Mouse (Mus musculus) layer of hippocampus, adult 11-12 months (tissue): ENCODE measurements around the gene Vwa1.
"Not testable (repeated sequence)": the region's sequence is repeated elsewhere in the genome, so short reads cannot be mapped to it uniquely, and the experiment has no call there.

ENCODE experiments used
- DNase-seq: peaks from one replicate; pipeline ENCODE4 v3.0.0; 2022; ENCODE audit warnings: low spot score

Vwa1 gene

DNA sequence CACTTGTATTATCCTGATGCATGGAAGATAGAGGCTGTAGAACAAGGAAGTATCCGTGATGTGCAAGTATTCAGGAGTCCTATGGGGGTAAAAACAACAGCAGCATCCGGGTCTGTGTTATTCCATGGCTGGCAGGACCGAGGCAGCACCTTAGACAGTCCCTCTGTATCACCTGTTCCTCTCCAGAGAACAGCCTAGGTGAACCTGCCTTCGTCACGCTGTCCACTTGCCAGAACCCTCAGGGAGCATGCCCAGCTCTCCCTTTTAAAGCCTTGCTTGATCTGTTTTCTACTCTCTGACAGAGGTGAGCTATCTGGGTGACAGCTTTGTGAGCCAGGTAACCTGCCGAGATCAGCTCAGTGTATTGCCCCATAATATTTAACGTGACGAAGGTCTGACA is 30.0 kb downstream of the Vwa1 start:
- no peak for DNase-seq

DNA sequence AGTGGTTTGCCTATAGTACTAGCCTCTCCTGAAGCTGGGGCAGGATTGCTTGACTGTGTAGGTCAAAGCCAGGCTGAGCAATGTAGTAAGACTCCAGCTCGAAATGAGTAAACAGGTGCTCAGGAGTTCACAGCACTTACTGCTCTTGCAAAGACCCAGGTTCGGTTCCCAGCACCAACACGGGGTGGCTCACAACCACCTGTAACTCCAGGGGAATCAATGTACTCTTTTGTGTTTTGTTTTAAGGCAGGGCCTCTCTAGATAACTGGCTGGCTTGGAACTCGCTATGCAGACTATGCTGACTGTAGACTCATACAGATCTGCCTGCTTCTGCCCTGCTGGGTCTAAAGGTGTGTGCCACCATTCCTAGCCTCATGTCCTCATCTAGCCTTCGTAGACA is 31.8 kb downstream of the Vwa1 start:
- no peak for DNase-seq

DNA sequence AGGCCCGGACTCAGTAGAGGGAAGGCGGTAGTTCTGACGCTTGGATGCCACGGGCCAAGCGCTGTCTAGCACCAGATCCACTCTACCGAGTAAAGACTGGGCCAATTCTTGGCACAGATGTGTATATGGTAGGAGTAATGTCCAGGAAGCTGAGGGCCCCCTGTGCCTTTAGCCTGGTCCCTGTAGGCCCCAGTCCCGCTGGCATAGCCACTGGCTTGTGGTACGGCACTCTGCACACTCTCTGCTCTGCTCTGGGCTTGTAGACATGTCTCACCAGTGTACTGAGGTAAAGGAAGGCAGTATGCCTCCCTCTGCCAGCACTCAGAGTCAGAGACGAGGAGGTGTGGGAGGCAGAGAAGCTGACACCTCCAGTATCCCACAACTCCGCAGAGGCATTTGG is 33.8 kb downstream of the Vwa1 start:
- DNase-seq = not testable (repeated sequence)

DNA sequence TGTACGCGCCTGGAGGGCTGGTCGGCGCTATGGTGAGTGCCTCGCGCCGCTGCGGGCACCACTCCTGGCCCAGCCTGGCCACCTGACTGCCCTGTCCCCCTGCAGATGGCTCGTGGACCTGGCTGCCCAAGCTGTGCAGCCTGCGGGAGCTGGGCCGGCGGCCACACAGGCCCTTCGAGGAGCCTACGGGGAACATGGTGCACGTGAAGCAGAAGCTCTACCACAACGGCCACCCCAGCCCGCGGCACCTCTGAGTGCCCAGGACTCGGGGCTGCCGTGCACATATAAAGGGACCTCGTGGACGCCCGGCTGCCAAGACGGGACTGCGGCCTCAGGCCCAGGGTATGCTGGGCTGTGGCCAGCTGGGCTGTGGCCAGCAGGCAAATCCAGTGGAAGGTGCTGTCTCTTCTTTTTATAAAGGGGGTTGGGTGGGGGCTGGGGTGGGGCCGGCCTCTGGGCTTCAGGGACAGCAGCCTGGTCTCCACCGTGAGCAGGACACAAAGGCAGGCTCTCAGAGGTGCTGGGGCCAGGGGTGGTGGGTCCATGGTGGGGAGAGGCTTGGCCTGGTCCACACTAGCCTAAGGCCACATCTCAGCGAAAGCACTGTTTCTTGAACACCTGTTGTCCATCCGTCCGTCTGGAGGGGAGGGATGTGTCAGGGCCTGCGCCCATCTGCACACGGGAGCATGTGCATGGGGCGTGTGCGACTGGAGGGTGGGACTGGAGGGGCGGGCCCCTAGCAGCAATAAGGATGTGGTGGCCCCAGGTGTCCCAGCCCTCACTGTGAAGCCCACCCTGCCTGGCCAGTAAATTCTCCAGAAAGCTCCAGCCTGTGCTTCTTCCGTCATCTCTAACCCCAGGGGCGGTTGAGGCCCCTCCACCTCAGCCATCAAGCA is 34.5 kb downstream of the Vwa1 start:
- no peak for DNase-seq

DNA sequence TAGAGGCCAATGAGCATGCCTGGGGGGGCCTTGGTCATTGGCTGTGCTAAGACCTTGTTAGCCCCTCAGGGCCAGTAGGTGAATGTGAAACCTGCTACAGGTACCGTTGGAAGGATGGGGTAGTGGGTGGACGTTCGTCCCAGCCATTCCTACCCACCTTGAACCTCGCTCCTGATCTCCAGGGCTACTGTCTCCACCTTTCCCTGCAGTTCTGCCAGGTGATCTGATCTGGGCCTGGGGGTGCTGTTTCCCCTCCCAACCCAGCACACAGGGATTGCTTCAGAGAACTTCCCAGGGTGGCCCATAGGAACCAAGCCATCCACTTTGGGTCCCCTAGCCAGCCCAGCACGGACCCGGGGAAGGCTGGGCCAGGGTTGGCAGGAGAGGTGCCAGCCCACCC is 35.3 kb downstream of the Vwa1 start:
- no peak for DNase-seq

DNA sequence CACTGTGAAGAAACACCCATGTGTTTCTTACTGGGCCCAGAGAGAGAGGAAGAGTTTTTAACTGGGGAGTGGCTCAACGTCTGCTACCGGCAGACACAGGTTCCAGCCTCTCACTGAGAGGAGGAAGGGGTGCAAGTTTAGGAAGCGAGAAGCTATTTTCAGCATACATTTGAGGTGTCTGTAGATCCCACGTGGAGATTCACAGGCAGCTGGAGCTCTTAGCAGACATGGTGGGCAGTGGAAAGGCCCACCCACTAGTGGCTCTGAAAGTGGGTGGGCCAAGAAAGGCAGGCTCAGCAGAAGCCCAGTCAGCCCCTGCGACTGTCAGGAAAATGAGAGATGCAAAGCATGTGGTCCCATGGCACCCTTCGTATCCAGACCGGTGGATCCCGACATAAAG is 36.2 kb downstream of the Vwa1 start:
- DNase-seq = no peak

DNA sequence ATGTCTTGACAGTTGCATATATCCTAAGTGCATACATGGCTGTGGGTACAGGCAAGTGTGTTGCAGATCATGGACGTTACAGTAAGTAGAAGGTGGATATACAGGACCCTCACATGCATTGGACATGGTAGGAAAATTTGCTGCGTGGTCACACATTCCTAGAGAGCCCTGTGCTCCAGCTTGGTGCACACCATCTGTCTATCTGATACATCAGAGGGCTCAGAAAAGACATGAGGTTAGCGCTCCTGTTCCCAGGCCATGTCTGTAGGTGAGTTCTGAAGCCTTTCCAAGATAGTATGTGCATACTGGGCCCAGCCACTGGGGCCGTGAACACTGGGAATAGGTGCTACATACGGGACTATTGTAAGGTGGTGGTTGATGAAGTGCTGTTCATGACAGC is 38.1 kb downstream of the Vwa1 start:
- no peak for DNase-seq

DNA sequence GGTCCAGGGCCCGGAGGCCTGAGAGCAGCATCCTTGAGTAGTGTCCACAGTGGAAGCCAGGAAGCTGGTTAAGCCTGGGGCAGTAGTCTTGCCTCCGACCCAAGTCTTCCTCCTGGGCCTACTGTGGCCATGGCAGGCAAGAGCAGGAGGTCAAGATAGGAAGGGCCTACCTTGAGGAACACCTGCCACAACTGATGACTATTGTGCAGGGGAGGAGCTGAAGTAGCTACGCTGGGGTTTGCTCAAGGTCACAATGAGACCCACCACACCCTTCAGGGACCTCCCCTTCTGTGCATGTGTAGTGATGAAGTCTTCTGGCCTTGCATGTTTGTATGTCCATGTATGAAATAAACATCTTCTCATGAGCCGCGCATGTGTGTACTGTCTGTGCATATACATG is 38.7 kb downstream of the Vwa1 start:
- DNase-seq = no peak

DNA sequence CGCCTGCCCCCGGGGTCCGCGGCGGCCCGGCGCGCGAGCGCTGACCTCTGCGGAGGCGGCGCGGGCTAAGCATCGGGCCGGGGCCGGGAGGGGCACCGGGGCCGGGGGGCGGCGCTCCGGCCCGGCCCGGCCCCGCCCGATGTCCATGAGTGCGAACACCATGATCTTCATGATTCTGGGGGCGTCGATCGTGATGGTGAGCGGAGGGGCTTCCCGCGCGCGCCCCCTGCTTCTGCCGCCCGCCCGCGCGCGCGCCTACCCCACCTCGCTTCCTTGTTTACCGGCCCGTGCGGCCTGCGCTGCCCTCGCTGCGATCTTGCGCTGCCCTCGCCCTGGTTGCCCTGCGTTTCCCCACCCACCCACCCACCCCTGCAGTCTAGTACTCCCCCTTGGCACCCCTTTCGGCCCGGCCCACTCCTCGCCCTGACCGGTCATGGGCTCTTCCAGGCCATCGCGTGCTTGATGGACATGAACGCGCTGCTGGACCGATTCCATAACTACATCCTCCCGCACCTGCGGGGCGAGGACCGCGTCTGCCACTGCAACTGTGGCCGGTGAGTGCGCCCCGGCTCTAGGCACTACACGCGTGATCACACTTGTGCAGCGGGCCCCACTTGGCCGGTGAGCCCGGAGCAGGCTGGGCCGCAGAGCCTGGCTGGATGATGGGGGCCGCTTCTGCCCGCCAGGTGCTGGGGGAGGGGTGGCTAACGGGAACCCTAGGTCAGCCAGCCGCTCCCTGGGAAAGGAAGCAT is 39.4 kb downstream of the Vwa1 start:
- no peak for DNase-seq

DNA sequence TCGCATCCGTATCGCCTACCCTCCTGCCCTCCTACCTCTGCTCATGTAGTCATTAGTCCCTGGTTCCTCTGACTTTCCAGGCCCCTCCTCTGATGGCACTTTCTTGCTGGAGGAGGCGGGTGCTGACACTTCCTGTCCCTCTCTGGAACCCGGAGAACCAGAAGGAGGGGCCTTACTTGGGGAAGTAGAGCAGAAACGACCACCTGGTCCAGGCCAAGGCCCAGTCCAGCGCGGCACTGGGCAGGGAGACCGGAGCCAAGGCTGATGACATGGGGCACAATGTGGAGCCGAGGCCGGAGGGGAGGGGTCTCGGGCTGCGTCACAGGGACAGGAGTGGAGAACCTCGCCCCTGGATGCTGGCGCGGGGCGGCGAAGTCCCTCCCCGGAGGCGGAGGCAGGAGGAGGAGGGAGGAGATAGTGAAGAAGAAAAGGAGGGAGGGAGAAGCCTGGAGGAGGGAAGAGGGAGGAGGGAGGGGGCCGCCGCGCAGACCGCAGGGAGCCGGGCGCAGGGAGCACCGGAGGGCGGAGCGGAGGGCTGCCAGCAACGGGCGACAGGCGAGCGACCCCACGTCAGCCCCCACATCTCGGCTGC is 40.1 kb downstream of the Vwa1 start, which contains the start of gene Tmem240:
Gene Tmem240 (plus strand): TSS at position 451 of the 592 bp plus-strand sequence.
- peak; percentile 91 for DNase-seq

DNA sequence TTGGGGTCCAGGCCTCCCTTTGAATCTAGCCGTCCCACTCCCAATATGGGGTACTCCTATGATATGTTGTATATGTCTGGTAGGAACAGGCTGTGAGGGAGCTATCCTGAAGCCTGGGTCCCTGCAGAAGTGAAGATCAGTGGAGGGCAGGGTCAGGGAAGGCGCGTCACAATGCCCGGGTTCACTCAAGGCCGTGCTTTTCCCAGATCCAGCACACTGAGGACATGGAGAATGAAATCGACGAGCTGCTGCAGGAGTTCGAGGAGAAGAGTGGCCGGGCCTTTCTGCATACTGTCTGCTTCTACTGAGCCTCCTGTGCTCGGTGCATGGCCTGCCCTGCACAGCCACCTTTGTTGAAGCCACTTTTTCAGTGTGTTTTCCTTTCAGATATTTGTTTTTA is 41.2 kb downstream of the Vwa1 start:
- no peak for DNase-seq

DNA sequence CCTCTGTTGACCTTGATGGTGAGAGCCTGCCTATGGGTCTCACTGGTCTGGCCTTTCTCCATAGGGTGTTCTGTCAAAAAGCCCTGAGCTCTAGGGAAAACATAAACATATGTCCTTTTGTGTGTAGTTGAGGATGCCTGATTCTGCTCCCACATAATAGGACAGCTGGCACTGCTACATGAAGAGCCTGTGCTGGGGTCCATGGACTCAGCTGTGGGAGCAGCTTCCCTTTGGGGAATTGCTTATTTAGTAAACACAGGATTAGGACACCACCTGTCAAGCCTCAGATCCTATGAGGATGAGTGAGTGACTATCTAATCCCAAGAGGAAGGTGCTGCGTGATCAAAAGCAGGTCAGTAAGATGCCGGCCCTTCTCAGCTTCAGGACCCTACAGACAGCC is 46.5 kb downstream of the Vwa1 start:
- DNase-seq = no peak

DNA sequence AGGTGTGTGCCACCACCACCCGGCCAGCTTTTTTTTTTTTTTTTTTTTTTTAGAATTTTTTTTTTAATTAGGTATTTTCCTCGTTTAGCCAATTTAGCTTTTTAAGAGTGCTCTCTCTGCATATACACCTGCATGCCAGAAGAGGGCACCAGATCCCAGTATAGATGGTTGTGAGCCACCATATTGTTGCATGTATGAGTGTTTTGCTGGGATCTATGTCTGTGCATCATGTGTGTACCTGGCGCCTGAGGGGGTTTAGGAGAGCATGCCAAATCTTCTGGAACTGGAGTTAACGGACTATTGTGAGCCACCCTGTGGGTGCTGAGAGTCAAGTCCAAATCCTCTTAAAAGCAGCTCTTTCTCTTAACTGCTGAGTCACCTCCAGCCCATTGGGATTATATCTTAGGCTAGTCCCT is 52.8 kb downstream of the Vwa1 start:
- DNase-seq = no peak
